Mouse (Mus musculus): ENCODE measurements around the gene Cmss1. TPM values are rescaled to one million over a fixed set of nuclear protein-coding genes. Genes with fewer than 3 reads are reported as not detected.

Cmss1 gene
- polyA plus RNA-seq, 1 experiment from 2014 or later: 43.7 TPM

Other genes with a start within 250 kb of the Cmss1 start
- 1.8 TPM in 2 replicates for gene Col8a1, start 147.9 kb upstream of the Cmss1 start, polyA plus RNA-seq (2016; fragmentation: Nextera tagmentation; extraction: Ambion mirVana)

All from heart, embryonic 10.5 days (tissue).